Mouse (Mus musculus): ENCODE measurements around the gene Gabbr2. TPM values are rescaled to one million over a fixed set of nuclear protein-coding genes. Genes with fewer than 3 reads are reported as not detected.

Gene Gabbr2
- polyA plus RNA-seq, 1 experiment from 2014 or later = 12.7 TPM

GRCm38 (mm10) chr4:46675272-46675785 is 316.3 kb downstream of the Gabbr2 start:
- no peak overlapping the region for H3K27ac ChIP-seq
- no peaks in the 10 kb centered on the region for H3K27me3 ChIP-seq (replicated peaks)
- 67% methylated on average over 11 of the region's 11 CpGs for WGBS
- no peaks in the 10 kb centered on the region for H3K9me3 ChIP-seq
- no peak overlapping the region for H3K4me2 ChIP-seq
- no peaks in the 10 kb centered on the region for H3K4me1 ChIP-seq
- no peak overlapping the region for H3K4me3 ChIP-seq
- no peak overlapping the region for H3K9ac ChIP-seq
- H3K36me3 ChIP-seq (replicated peaks) = peaks cover 13% of the 10 kb centered on the region; the same call in 1 of the 2 replicates
- no peak for ATAC-seq (replicated peaks)

GRCm38 (mm10) chr4:46668620-46669019 is 323.1 kb downstream of the Gabbr2 start:
- no peak overlapping the region for H3K4me3 ChIP-seq
- no peak overlapping the region for H3K27ac ChIP-seq
- peaks cover 8% of the 10 kb centered on the region; the same call in 1 of the 2 replicates for H3K4me1 ChIP-seq
- peaks cover 7% of the 10 kb centered on the region; the same call in 1 of the 2 replicates for H3K36me3 ChIP-seq (replicated peaks)
- ATAC-seq (replicated peaks) = no peak
- 60% methylated on average over 11 of the region's 11 CpGs for WGBS
- 0 out of 2 replicates have a peak, but pooled peaks cover 3% of the 10 kb centered on the region for H3K27me3 ChIP-seq (replicated peaks)
- H3K9ac ChIP-seq = no peak overlapping the region
- no peaks in the 10 kb centered on the region for H3K9me3 ChIP-seq
- H3K4me2 ChIP-seq = no peak overlapping the region

GRCm38 (mm10) chr4:46666420-46666819 is 325.3 kb downstream of the Gabbr2 start:
- H3K27ac ChIP-seq = no peak overlapping the region
- no peak overlapping the region for H3K9ac ChIP-seq
- no peaks in the 10 kb centered on the region for H3K36me3 ChIP-seq (replicated peaks)
- H3K4me3 ChIP-seq = no peak overlapping the region
- H3K4me2 ChIP-seq = no peak overlapping the region
- WGBS = 64% methylated on average over 5 of the region's 5 CpGs
- peaks cover 8% of the 10 kb centered on the region; the same call in 1 of the 2 replicates for H3K4me1 ChIP-seq
- ATAC-seq (replicated peaks) = no peak
- 0 out of 2 replicates have a peak, but pooled peaks cover 5% of the 10 kb centered on the region for H3K27me3 ChIP-seq (replicated peaks)
- H3K9me3 ChIP-seq = no peaks in the 10 kb centered on the region

- 0 out of 2 replicates have a peak, but pooled peaks cover 5% of the 10 kb centered on the region for H3K27me3 ChIP-seq (replicated peaks)
- H3K4me2 ChIP-seq = no peak overlapping the region
- no peak overlapping the region for H3K9ac ChIP-seq
- no peaks in the 10 kb centered on the region for H3K9me3 ChIP-seq
- no peak overlapping the region for H3K4me3 ChIP-seq
- 2% methylated on average over 5 of the region's 8 CpGs for WGBS
- ATAC-seq (replicated peaks) = no peak
- H3K36me3 ChIP-seq (replicated peaks) = no peaks in the 10 kb centered on the region
- H3K27ac ChIP-seq = no peak overlapping the region
- H3K4me1 ChIP-seq = peaks cover 8% of the 10 kb centered on the region; the same call in 1 of the 2 replicates
These were observed 326.3 kb downstream of the Gabbr2 start for GRCm38 (mm10) chr4:46665371-46665774.

GRCm38 (mm10) chr4:46664123-46665009 is 327.3 kb downstream of the Gabbr2 start:
- 0 out of 2 replicates have a peak overlapping the region, but pooled peaks have one; percentile 7 for H3K27ac ChIP-seq
- H3K4me3 ChIP-seq = peak overlapping the region; percentile 17

GRCm38 (mm10) chr4:46661433-46661832 is 330.2 kb downstream of the Gabbr2 start:
- ATAC-seq (replicated peaks) = no peak
- H3K36me3 ChIP-seq (replicated peaks) = no peaks in the 10 kb centered on the region
- H3K4me2 ChIP-seq = no peak overlapping the region
- H3K27ac ChIP-seq = no peak overlapping the region
- peaks cover 4% of the 10 kb centered on the region; the same call in 1 of the 2 replicates for H3K4me1 ChIP-seq
- 77% methylated on average over 9 of the region's 9 CpGs for WGBS
- H3K9me3 ChIP-seq = no peaks in the 10 kb centered on the region
- no peak overlapping the region for H3K4me3 ChIP-seq
- H3K9ac ChIP-seq = no peak overlapping the region
- H3K27me3 ChIP-seq (replicated peaks) = 0 out of 2 replicates have a peak, but pooled peaks cover 5% of the 10 kb centered on the region

More at GRCm38 (mm10) chr4:46664123-46665009, 327.3 kb downstream of the Gabbr2 start:
- Histone ChIP-seq H3K4me1 (peaks cover 5% of the 10 kb centered on the region; the same call in 1 of the 2 replicates), H3K9me3 (no peaks in the 10 kb centered on the region), H3K36me3 (replicated peaks) (no peaks in the 10 kb centered on the region), H3K4me2 (peak overlapping the region; percentile 41), H3K9ac (0 out of 2 replicates have a peak overlapping the region, but pooled peaks have one; percentile 11), H3K27me3 (replicated peaks) (0 out of 2 replicates have a peak, but pooled peaks cover 5% of the 10 kb centered on the region)
- WGBS = 8% methylated on average over 34 of the region's 34 CpGs
- ATAC-seq (replicated peaks) = peak; percentile 74

GRCm38 (mm10) chr4:46658946-46659345 is 332.7 kb downstream of the Gabbr2 start:
- H3K4me1 ChIP-seq = no peaks in the 10 kb centered on the region
- no peaks in the 10 kb centered on the region for H3K9me3 ChIP-seq
- H3K9ac ChIP-seq = no peak overlapping the region
- H3K4me3 ChIP-seq = no peak overlapping the region
- WGBS = 66% methylated on average over 5 of the region's 5 CpGs
- H3K27me3 ChIP-seq (replicated peaks) = peaks cover 3% of the 10 kb centered on the region; the same call in 1 of the 2 replicates
- no peak overlapping the region for H3K4me2 ChIP-seq
- H3K36me3 ChIP-seq (replicated peaks) = no peaks in the 10 kb centered on the region
- no peak overlapping the region for H3K27ac ChIP-seq
- ATAC-seq (replicated peaks) = no peak

GRCm38 (mm10) chr4:46657116-46657515 is 334.6 kb downstream of the Gabbr2 start:
- ATAC-seq (replicated peaks) = 0 out of 2 replicates have a peak, but pooled peaks have one; percentile 42
- Histone ChIP-seq H3K9ac (no peak overlapping the region), H3K4me1 (no peaks in the 10 kb centered on the region), H3K27me3 (replicated peaks) (peaks cover 11% of the 10 kb centered on the region), H3K27ac (no peak overlapping the region), H3K4me2 (no peak overlapping the region), H3K9me3 (no peaks in the 10 kb centered on the region), H3K36me3 (replicated peaks) (no peaks in the 10 kb centered on the region), H3K4me3 (no peak overlapping the region)
- WGBS = 13% methylated on average over 5 of the region's 5 CpGs

GRCm38 (mm10) chr4:46655956-46656355 is 335.7 kb downstream of the Gabbr2 start:
- 86% methylated on average over 2 of the region's 2 CpGs for WGBS
- Histone ChIP-seq H3K9ac (no peak overlapping the region), H3K27ac (no peak overlapping the region), H3K36me3 (replicated peaks) (no peaks in the 10 kb centered on the region), H3K9me3 (no peaks in the 10 kb centered on the region), H3K4me2 (no peak overlapping the region), H3K4me3 (no peak overlapping the region), H3K4me1 (no peaks in the 10 kb centered on the region; the same call in 1 of the 2 replicates), H3K27me3 (replicated peaks) (peaks cover 20% of the 10 kb centered on the region)
- no peak for ATAC-seq (replicated peaks)

GRCm38 (mm10) chr4:46655298-46655697 is 336.4 kb downstream of the Gabbr2 start:
- Histone ChIP-seq H3K9me3 (no peaks in the 10 kb centered on the region), H3K4me3 (no peak overlapping the region), H3K9ac (no peak overlapping the region), H3K27me3 (replicated peaks) (peaks cover 24% of the 10 kb centered on the region), H3K27ac (no peak overlapping the region), H3K36me3 (replicated peaks) (no peaks in the 10 kb centered on the region), H3K4me1 (peaks cover 6% of the 10 kb centered on the region), H3K4me2 (no peak overlapping the region)
- 61% methylated on average over 1 of the region's 1 CpGs for WGBS
- ATAC-seq (replicated peaks) = no peak

GRCm38 (mm10) chr4:46650086-46650753 is 341.5 kb downstream of the Gabbr2 start, which contains the start of gene Tbc1d2:
Gene Tbc1d2, minus strand, starts transcription at chr4:46650209.
- WGBS = under 1% methylated on average over 68 of the region's 69 CpGs
- Histone ChIP-seq H3K4me2 (peak within 1 kb of the TSS; percentile 89), H3K4me1 (peaks cover 13% of the 10 kb centered on the region), H3K36me3 (replicated peaks) (no peaks in the 10 kb centered on the region), H3K9me3 (no peaks in the 10 kb centered on the region), H3K27me3 (replicated peaks) (peaks cover 43% of the 10 kb centered on the region), H3K27ac (peak within 1 kb of the TSS; percentile 71), H3K4me3 (peak within 1 kb of the TSS; percentile 90), H3K9ac (peak within 1 kb of the TSS; percentile 47)
- ATAC-seq (replicated peaks) = peak; percentile 98

GRCm38 (mm10) chr4:46649161-46649560 is 342.5 kb downstream of the Gabbr2 start:
- H3K4me2 ChIP-seq = peak overlapping the region; percentile 89
- peak overlapping the region; percentile 90 for H3K4me3 ChIP-seq
- no peak overlapping the region for H3K9ac ChIP-seq
- no peaks in the 10 kb centered on the region for H3K36me3 ChIP-seq (replicated peaks)
- 62% methylated on average over 4 of the region's 4 CpGs for WGBS
- no peak overlapping the region for H3K27ac ChIP-seq
- no peak for ATAC-seq (replicated peaks)
- peaks cover 13% of the 10 kb centered on the region for H3K4me1 ChIP-seq
- H3K27me3 ChIP-seq (replicated peaks) = peaks cover 43% of the 10 kb centered on the region
- H3K9me3 ChIP-seq = no peaks in the 10 kb centered on the region

All from midbrain, embryonic 15.5 days (tissue).